ENCODE assay signal across 18 mouse cellular contexts in genomic region chr9:4300466-4300865, GRCm38 (mm10).
"Had no signal": no experiment of that assay in that cellular context is flagged by ENCODE, and none has a peak within 500 bp of the region (broad histone marks: within the 10 kb centered on the region; RNA-seq: fewer than 3 reads in every experiment).

No protein-coding gene starts in this region.

- H3K4me3 ChIP-seq: limb, embryonic 12.5 days; limb, embryonic 15.5 days; liver, embryonic 15.5 days had no signal

- H3K9ac ChIP-seq: limb, embryonic 12.5 days; limb, embryonic 15.5 days; liver, embryonic 15.5 days had no signal

- H3K4me1 ChIP-seq: limb, embryonic 12.5 days; limb, embryonic 15.5 days; liver, embryonic 15.5 days had no signal

- DNase-seq: kidney, adult 18-20 months; kidney, adult 9 months; kidney, postnatal 14 days; kidney, postnatal 4 days; left cerebral cortex, postnatal 4 days; lung, adult 2 months; lung, postnatal 14 days; lung, postnatal 4 days; midbrain, embryonic 14.5 days; right cerebral cortex, adult 18-20 months; right cerebral cortex, postnatal 14 days; right cerebral cortex, postnatal 4 days; thymus, postnatal 25 days had no signal

- H3K4me2 ChIP-seq: limb, embryonic 12.5 days; limb, embryonic 15.5 days; liver, embryonic 15.5 days; midbrain, embryonic 11.5 days had no signal

- H3K27ac ChIP-seq: limb, embryonic 12.5 days; limb, embryonic 15.5 days; liver, embryonic 15.5 days; stomach, postnatal 0 days had no signal

- H3K27me3 ChIP-seq: limb, embryonic 12.5 days; limb, embryonic 15.5 days; liver, embryonic 15.5 days had no signal

- H3K9me3 ChIP-seq: limb, embryonic 12.5 days; limb, embryonic 15.5 days; liver, embryonic 15.5 days had no signal
